Mouse (Mus musculus) stomach, embryonic 16.5 days (tissue): ENCODE data around the gene Chrna10. TPM values are rescaled to one million over a fixed set of nuclear protein-coding genes. Genes with fewer than 3 reads are reported as not detected.

Experiments
- ATAC-seq: fragments of 200-750 bp; cut with Nextera tagmentation; 2 replicates; pipeline ENCODE4 v1.8.0; 2017; ENCODE audit warnings: moderate number of reproducible peaks, moderate TSS enrichment; ENCODE audit not compliant: insufficient read depth, low FRiP score
- H3K27ac ChIP-seq: fragments of 300-500 bp; sonication (generic); 2 replicates; pipeline ENCODE4 v1.5.1; 2014; ENCODE audit warnings: low read length
- H3K27me3 ChIP-seq: fragments of 300-500 bp; sonication (generic); 2 replicates; pipeline ENCODE4 v1.6.1; 2014; ENCODE audit warnings: low read length, control low read depth, mixed read lengths; ENCODE audit not compliant: control insufficient read depth, insufficient read depth
- H3K36me3 ChIP-seq: fragments of 300-500 bp; sonication (generic); 2 replicates; pipeline ENCODE4 v1.6.1; 2014; ENCODE audit warnings: low read length; ENCODE audit not compliant: control insufficient read depth, insufficient read depth
- H3K4me1 ChIP-seq: fragments of 300-500 bp; sonication (generic); 2 replicates; pipeline ENCODE4 v1.6.1; 2014; ENCODE audit warnings: low read length, control low read depth, mixed read lengths; ENCODE audit not compliant: control insufficient read depth, insufficient read depth
- H3K4me2 ChIP-seq: fragments of 300-500 bp; sonication (generic); 2 replicates; pipeline ENCODE4 v1.6.1; 2014; ENCODE audit warnings: low read depth, low read length, mixed read lengths
- H3K4me3 ChIP-seq: fragments of 300-500 bp; sonication (generic); replicated peaks from 2 replicates; pipeline ENCODE4 v1.5.1; 2014; ENCODE audit warnings: mild to moderate bottlenecking, low read length
- H3K9ac ChIP-seq: fragments of 300-500 bp; sonication (generic); 2 replicates; pipeline ENCODE4 v1.6.1; 2014; ENCODE audit warnings: low read length
- H3K9me3 ChIP-seq: fragments of 300-500 bp; sonication (generic); replicated peaks from 2 replicates; pipeline ENCODE4 v1.6.1; 2016; ENCODE audit warnings: low read length, control low read depth; ENCODE audit not compliant: control insufficient read depth
- WGBS: fragments of 180-500 bp; shearing (Covaris S2); extraction: QIAGEN DNeasy Blood & Tissue Kit; methylation state at CpG from one replicate; pipeline ENCODE4 v1.1.7; 2014; 5-methylcytosine and 5-hydroxymethylcytosine counted together
- polyA plus RNA-seq: library from polyadenylated mRNA; unstranded; fragments of >200 nt; fragmentation: Nextera tagmentation; extraction: Ambion mirVana; gene quantifications from 2 replicates; pipeline ENCODE4 v1.2.1, GENCODE M21; 2015

The Chrna10 gene
- polyA plus RNA-seq, 1 experiment from 2014 or later, result not detected

DNA sequence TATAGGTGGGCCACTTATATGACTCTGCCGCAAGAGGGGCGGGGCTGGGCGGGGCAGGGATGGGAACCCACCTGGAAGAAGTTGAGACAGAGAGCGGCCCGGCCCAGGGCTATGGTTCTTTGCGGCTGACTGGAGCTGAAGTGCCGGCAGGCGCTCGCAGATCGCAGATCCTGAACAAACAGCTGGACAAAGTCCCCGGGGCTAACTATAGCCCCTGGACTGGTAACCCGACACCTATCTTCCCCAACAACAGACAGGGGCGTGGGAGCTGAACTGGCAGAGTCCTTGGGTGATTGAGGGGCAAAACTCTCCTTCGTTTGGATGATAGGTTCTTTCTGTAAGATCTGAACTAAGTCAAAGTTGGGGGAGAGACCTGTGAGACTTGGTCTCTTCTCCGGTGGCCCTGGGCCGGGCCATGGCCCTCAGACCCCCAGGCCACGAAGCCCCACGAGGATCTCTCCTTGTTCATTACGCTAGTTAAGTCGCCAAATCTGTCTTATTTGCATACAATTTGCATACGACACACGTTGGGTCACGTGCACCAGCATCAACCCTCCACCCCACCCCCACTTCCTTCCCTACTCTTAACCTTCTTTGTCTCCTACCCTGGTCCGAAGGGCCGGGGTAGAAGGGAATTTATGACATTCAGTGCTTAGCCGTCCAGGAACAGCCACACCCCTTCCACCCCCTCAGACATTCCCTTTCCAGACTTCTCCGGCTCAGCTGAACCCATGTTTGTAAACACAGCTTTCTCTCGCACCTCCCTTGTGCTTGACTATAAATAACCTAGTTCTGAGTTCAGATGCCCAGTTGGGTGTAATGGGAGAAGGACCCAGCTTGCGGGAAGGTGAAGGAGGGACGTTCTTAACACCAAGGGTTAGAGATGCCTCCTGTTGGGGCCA lies 16.6 kb downstream of the Chrna10 start:
- ATAC-seq, result peak; percentile 48; the same call in 1 of the 2 replicates
- H3K9ac ChIP-seq, result peak overlapping the region; percentile 51
- H3K36me3 ChIP-seq, result no peaks in the 10 kb centered on the region
- no peaks in the 10 kb centered on the region for H3K27me3 ChIP-seq
- no peaks in the 10 kb centered on the region for H3K9me3 ChIP-seq
- peaks cover 6% of the 10 kb centered on the region for H3K4me1 ChIP-seq
- H3K27ac ChIP-seq, result no peak overlapping the region
- 8% methylated on average over 30 of the region's 30 CpGs for WGBS
- H3K4me3 ChIP-seq, result peak overlapping the region; percentile 30
- peak overlapping the region; percentile 54 for H3K4me2 ChIP-seq

- no peak overlapping the region for H3K9ac ChIP-seq
- peaks cover 4% of the 10 kb centered on the region; the same call in 1 of the 2 replicates for H3K36me3 ChIP-seq
- H3K4me1 ChIP-seq, result no peaks in the 10 kb centered on the region
- no peak overlapping the region for H3K4me2 ChIP-seq
- 80% methylated on average over 4 of the region's 4 CpGs for WGBS
- no peaks in the 10 kb centered on the region for H3K27me3 ChIP-seq
- no peak overlapping the region for H3K27ac ChIP-seq
- no peak overlapping the region for H3K4me3 ChIP-seq
- no peaks in the 10 kb centered on the region for H3K9me3 ChIP-seq
- no peak for ATAC-seq
Observed at GRCm38 (mm10) chr7:102087336-102087735, 29.3 kb downstream of the Chrna10 start.

GRCm38 (mm10) chr7:102084041-102084696 lies 32.5 kb downstream of the Chrna10 start:
- 86% methylated on average over 26 of the region's 26 CpGs for WGBS
- ATAC-seq, result no peak
- H3K4me2 ChIP-seq, result no peak overlapping the region
- no peaks in the 10 kb centered on the region for H3K9me3 ChIP-seq
- peaks cover 4% of the 10 kb centered on the region; the same call in 1 of the 2 replicates for H3K36me3 ChIP-seq
- H3K4me1 ChIP-seq, result no peaks in the 10 kb centered on the region
- no peak overlapping the region for H3K9ac ChIP-seq
- no peak overlapping the region for H3K27ac ChIP-seq
- no peaks in the 10 kb centered on the region for H3K27me3 ChIP-seq
- no peak overlapping the region for H3K4me3 ChIP-seq

GRCm38 (mm10) chr7:102082816-102083215 lies 33.8 kb downstream of the Chrna10 start, which contains the start of gene Trpc2:
TSS of gene Trpc2 (plus strand) at chr7:102083116.
- ATAC-seq, result no peak
- Histone ChIP-seq H3K27ac (no peak within 1 kb of the TSS), H3K9me3 (no peaks in the 10 kb centered on the region), H3K27me3 (no peaks in the 10 kb centered on the region), H3K4me1 (no peaks in the 10 kb centered on the region), H3K4me2 (no peak within 1 kb of the TSS), H3K4me3 (no peak within 1 kb of the TSS), H3K9ac (no peak within 1 kb of the TSS), H3K36me3 (peaks cover 4% of the 10 kb centered on the region; the same call in 1 of the 2 replicates)
- WGBS, result 85% methylated on average over 5 of the region's 5 CpGs

GRCm38 (mm10) chr7:102081784-102082183 lies 34.8 kb downstream of the Chrna10 start:
- no peak for ATAC-seq
- H3K4me1 ChIP-seq, result no peaks in the 10 kb centered on the region
- H3K9me3 ChIP-seq, result no peaks in the 10 kb centered on the region
- H3K36me3 ChIP-seq, result peaks cover 13% of the 10 kb centered on the region; the same call in 1 of the 2 replicates
- no peak overlapping the region for H3K27ac ChIP-seq
- 94% methylated on average over 5 of the region's 5 CpGs for WGBS
- H3K4me3 ChIP-seq, result no peak overlapping the region
- H3K27me3 ChIP-seq, result no peaks in the 10 kb centered on the region
- H3K9ac ChIP-seq, result no peak overlapping the region
- no peak overlapping the region for H3K4me2 ChIP-seq

DNA sequence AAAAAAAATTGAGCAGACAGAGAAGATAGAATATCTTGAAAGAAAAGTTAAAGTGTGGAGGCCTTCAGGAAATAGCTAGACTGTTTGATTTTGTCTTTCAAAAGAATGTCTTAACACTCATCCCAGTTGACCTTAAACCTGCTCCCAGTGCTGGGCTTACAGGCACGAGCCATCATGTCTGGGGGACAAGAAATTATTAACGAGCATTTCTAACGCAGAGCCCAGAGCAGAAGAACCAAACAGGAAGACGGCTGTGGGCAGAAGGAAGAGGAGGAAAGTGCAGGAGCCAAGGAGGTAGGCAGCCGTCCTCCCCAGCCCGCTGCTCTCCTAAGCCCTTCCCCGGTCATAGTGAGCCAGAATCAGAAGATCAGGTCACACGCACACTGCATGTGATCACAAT lies 36.3 kb downstream of the Chrna10 start:
- H3K36me3 ChIP-seq, result peaks cover 15% of the 10 kb centered on the region
- ATAC-seq, result no peak
- no peak overlapping the region for H3K4me3 ChIP-seq
- WGBS, result 82% methylated on average over 8 of the region's 8 CpGs
- no peaks in the 10 kb centered on the region for H3K9me3 ChIP-seq
- no peaks in the 10 kb centered on the region for H3K4me1 ChIP-seq
- H3K9ac ChIP-seq, result no peak overlapping the region
- no peak overlapping the region for H3K27ac ChIP-seq
- no peak overlapping the region for H3K4me2 ChIP-seq
- no peaks in the 10 kb centered on the region for H3K27me3 ChIP-seq

DNA sequence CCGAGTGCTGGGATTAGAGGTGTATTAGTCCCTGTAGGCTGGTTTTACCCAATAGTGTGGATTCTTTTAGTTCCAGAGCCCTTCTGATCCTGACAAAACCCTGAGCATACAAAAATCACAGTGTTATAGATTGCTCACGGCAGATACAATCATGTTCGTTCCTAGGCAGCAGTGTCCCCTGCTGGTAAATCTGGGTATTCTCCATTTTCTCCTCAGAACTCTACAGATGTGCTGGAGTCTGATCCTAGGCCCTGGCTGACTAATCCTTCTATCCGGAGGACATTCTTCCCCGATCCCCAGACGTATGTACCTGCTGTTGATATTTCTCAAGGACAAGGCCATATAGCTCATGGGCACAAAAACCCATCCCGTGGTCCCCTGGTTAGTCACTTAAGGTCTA lies 38.1 kb downstream of the Chrna10 start:
- no peaks in the 10 kb centered on the region for H3K4me1 ChIP-seq
- ATAC-seq, result no peak
- no peak overlapping the region for H3K4me2 ChIP-seq
- H3K27ac ChIP-seq, result no peak overlapping the region
- no peak overlapping the region for H3K9ac ChIP-seq
- H3K4me3 ChIP-seq, result no peak overlapping the region
- H3K9me3 ChIP-seq, result no peaks in the 10 kb centered on the region
- peaks cover 24% of the 10 kb centered on the region for H3K36me3 ChIP-seq
- H3K27me3 ChIP-seq, result no peaks in the 10 kb centered on the region
- WGBS, result 73% methylated on average over 7 of the region's 7 CpGs

- H3K27ac ChIP-seq, result no peak overlapping the region
- H3K9ac ChIP-seq, result no peak overlapping the region
- no peak overlapping the region for H3K4me2 ChIP-seq
- WGBS, result 74% methylated on average over 7 of the region's 7 CpGs
- H3K36me3 ChIP-seq, result peaks cover 24% of the 10 kb centered on the region
- H3K9me3 ChIP-seq, result no peaks in the 10 kb centered on the region
- H3K27me3 ChIP-seq, result no peaks in the 10 kb centered on the region
- H3K4me3 ChIP-seq, result no peak overlapping the region
- no peak for ATAC-seq
- no peaks in the 10 kb centered on the region for H3K4me1 ChIP-seq
Observed at GRCm38 (mm10) chr7:102076714-102077296, 39.8 kb downstream of the Chrna10 start.

DNA sequence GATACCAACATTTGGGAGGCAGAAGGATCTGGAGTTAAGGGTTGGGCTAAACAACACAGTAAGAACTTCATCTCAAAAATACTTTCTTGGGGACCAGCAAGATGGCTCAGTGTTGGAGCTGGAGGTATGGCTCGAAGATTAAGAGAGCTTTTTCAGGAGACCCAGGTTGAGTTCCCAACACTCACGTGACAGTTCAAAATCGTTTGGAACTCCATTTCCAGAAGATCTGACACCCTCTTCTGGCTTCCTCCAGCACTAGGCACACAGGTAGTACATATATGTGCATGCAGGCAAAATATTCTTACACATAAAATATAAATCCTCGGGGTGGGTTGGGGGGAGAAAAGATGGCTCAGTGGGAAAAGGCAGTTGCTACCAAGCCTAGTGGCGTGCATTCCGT lies 50.3 kb downstream of the Chrna10 start:
- no peak for ATAC-seq
- WGBS, result 58% methylated on average over 6 of the region's 6 CpGs
- Histone ChIP-seq H3K9ac (peak overlapping the region; percentile 71), H3K36me3 (no peaks in the 10 kb centered on the region), H3K27me3 (no peaks in the 10 kb centered on the region), H3K4me3 (peak overlapping the region; percentile 70), H3K4me2 (peak overlapping the region; percentile 73), H3K27ac (0 out of 2 replicates have a peak overlapping the region, but pooled peaks have one; percentile 87), H3K4me1 (peaks cover 14% of the 10 kb centered on the region), H3K9me3 (no peaks in the 10 kb centered on the region)
